Mouse (Mus musculus) olfactory bulb, adult 2 months (tissue): ENCODE results near the gene Gm44579.

Experiments used
- CTCF ChIP-seq: fragments of 200-500 bp; IDR thresholded peaks from 2 replicates; pipeline ENCODE4 v1.5.1; 2012; ENCODE audit warnings: low read depth, mild to moderate bottlenecking, low read length, moderate library complexity; ENCODE audit not compliant: insufficient read depth
- POLR2A ChIP-seq: fragments of 200-500 bp; IDR thresholded peaks from 2 replicates; pipeline ENCODE4 v1.6.1; 2012; ENCODE audit warnings: mild to moderate bottlenecking, low read depth, low read length, moderate library complexity; ENCODE audit not compliant: insufficient read depth

- TF ChIP-seq CTCF (peak; percentile 71), POLR2A (peak; percentile 67; the same call in 1 of the 2 replicates)
These were observed 39.6 kb downstream of the Gm44579 start for GRCm38 (mm10) chr15:98181132-98181711.
